Mouse (Mus musculus): Measurements from ENCODE around the gene Mrs2. TPM values are rescaled to one million over a fixed set of nuclear protein-coding genes. Genes with fewer than 3 reads are reported as not detected.
"Not testable (repeated sequence)": the region's sequence is repeated elsewhere in the genome, so short reads cannot be mapped to it uniquely, and the experiment has no call there.

Gene Mrs2
- total RNA-seq, 2 experiments from 2014 or later: 56.0 to 58.4 TPM

DNA sequence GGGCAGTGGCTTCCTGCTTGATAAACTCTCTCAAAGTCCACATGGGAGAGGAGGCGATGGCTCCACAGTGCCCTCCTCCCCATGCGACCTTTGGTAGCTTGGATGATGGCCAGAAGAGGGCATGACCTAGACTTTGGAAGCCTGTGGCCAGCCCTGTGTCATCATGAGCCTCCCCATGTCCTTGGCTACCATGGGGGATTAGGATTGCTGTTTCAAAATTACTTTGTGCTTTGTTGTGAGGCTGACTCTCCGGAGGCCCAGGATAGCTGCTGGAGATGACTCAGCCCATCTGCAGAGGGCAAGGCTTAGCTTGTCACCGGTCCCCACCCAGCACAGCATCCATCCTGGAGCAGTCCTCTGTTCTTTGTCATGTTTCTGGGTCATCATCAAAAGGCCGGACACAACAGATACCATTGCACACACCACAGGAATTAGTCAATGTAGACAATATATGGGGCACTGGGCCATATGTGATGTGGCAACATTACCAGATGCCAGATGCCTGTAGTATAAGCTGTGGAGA, 42.3 kb downstream of the Mrs2 start:
- no peak for DNase-seq

DNA sequence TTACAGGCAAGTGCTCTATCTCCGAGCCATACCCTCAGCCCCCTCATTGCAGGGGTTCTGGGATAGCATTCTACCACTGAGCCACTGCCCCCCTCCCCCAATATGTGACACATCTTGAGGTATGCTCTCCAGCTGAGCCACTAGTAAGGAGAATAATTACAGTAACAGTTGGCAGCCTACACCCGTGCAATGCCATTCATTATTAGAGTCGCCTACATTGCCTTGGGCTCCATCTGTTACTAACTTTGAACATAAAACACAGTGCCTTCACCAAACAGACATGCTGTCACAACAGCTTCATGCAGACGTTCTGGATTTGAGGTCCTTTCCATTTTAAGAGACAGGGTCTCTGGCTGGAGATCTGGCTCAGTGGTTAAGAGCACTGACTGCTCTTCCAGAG, 43.8 kb downstream of the Mrs2 start:
- DNase-seq: no peak

DNA sequence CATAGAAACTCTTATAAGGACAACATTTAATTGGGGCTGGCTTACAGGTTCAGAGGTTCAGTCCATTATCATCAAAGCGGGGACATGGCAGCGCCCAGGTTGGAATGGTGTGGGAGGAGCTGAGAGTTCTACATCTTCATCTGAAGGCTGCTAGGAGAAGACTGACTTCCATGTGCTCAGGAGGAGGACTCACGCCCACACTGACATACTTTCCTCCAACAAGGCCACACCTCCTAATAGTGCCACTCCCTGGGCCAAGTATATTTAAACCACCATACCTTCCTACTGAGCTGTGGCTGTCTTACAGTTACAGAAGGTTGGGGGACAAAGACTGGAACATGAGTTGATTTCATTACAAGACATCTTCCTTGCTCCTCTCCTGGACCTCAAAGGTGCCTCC, 48.4 kb downstream of the Mrs2 start:
- not testable (repeated sequence) for DNase-seq

DNA sequence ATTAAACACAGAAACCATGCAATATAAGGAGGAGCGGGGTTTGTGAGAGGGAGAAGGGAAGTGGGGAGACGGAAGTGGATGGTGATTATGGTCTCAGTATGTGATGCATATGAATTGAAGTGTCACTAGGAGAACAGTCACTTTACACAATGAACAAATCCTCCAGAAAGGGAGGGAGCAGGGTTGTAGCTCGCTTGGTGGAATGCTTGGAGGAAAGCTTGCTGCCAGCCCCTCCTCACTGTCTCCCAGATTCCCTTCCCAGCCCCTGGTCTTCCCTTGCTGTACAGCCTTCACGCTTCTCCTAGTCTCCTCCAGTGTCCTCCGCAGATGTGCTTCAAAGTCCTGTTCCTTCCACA, 54.4 kb downstream of the Mrs2 start:
- DNase-seq: no peak

DNA sequence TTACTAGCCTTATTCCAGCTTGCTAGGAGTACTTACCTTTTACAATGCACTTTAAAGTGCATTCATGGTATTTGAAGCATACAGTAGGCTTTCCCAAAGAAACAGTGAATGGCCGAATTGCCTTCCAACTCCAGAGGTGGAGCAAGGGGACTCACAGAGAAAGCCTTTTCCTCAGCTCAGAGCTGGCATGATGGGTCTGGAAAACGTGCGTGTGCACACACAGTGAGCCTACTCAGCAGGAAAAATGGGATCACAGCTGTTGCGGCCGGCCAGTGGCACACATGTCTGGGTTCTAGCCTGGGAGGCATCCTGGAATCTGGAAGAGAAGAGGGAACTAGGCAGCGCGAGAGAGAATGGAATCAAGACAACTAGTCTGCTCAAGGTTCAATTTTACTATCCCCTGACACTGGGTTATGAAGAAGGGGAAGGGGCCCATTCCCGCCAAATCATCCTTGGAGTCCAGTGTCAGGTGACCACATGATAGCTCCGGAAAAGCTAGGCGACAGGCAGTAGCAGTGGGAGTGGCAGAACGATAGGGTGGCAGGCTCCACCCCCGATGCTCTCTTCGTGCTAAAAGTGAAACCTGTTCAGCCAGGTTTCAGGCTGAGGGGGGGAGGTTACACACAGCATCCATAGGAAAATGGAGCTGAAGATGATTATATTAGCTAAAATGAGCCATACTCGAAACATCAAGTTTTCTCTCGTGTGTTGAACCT, 54.9 kb downstream of the Mrs2 start:
- no peak for DNase-seq

DNA sequence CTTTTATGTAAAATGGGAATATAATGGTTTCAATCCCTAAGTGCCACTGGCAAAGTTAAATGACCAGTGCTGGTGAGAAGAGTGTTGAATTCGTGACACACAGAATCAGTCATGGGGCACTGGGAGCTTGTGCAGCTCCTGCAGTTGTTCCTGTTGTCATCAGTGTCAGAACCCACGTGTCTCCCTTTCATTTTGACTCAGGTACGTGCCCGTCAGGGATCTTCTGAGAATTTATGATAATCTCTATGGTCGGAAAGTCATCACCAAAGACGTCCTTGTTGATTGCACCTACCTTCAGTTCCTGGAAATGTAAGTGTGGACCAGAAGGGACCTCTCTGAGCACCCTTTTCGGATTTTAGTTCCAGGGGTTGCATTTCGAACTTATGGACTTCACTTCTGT, 58.1 kb downstream of the Mrs2 start:
- no peak for DNase-seq

DNA sequence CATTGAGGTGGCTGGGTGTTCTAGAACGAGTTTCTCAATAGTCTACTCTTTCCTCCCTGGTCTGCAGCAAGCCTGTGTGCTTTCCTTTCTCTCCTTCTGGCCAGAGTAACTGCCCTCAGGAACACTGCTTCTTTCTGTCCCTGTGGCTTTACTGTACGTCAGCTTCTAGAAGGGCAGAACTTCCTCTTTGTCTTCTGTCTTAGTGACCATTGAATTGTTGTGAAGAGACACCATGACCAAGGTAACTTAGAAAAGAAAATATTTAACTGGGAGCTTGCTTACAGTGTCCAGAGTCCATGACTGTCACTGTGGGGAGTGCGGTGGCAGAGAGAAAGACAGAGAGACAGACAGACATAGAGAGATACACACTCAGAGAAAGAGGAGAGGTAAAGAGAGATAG, 60.1 kb downstream of the Mrs2 start:
- DNase-seq: no peak

DNA sequence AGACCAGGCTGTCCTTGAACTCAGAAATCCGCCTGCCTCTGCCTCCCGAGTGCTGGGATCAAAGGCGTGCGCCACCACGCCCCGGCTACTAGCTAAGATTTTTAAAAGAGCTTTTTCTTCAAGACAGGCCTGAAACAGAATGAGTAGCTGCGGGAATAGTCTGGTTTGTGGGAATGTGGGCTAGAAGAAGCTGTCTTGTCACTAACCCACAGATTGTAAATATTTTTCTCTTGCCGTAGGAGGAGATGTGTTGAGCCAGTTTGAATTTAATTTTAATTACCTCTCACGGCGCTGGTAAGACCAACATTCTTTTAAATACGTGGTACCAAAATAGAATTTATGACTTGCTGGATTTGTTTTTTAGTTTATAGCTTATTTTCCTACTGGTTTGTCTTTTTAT, 61.5 kb downstream of the Mrs2 start:
- no peak for DNase-seq

DNA sequence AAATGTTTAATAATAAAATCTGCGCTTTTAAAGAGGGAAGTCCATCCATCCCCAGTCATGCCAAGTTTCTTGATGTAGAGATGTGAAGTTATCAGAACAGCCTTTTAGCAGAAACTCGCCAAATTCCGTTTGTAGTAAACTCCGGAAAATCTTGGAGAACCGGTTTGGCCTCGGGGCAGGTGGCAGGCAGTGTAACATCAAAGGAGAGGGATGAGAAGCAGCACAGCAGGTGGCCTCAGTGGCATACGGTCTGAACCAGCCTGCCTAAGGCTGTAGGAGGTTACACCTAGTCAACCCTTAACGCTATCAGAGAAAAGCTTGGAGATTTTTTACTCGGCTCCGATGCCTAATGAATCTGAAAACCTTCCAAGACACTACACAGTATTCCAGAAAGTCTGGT, 64.7 kb downstream of the Mrs2 start:
- no peak for DNase-seq

DNA sequence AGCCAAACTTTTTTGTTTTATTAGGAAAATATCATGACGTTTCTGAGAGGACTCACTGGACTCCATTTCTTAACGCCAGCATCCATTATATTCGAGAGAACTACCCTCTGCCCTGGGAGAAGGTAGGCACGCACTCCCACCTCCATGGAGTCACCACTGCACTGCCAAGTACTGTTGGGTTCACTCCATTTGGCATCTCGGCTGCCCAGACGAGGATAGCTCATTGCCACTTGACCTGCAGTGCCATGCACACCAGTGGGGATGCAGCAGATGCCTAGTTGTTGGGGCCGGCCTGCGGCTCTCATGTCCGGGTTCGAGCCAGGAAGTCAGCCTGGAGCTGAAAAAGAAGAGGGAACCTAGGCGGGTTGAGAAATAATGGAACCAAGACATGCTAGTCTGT, 65.1 kb downstream of the Mrs2 start:
- no peak for DNase-seq

DNA sequence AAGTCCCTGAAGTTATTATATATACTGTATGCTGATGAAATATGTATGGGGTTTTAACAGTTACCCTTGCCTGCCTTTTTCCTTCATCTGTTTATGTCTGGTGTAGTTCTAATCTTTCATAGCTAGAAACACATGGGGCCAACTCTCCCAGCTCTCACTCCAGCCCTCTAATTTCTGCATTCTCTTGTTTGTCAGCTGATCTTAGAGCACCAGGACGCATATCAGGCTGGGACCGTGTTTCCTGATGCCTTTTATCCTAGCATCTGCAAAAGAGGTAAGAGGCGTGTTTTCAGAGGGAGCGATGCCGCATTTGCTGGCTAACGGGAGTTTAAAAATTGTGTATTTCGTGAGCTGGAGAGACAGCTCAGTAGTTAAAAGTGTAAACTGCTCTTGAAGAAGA, 67.5 kb downstream of the Mrs2 start:
- no peak for DNase-seq

DNA sequence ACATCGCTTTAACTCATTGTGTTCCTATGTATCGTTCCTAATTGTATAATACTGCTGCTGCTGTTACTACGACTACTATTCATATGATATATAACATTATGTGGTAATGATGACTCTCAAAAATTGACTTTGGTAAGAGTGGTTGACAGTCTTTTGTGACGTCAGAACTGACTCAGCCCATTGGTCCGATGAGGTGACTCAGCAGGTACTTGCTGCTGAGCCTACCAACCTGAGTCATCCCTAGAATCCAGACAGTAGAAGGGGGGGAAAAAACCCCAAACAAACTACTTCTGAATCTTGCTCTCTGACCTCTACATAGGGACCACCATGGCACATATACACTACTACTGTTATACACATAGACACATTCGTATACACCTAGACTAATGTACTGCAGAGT, 71.3 kb downstream of the Mrs2 start:
- DNase-seq: no peak

DNA sequence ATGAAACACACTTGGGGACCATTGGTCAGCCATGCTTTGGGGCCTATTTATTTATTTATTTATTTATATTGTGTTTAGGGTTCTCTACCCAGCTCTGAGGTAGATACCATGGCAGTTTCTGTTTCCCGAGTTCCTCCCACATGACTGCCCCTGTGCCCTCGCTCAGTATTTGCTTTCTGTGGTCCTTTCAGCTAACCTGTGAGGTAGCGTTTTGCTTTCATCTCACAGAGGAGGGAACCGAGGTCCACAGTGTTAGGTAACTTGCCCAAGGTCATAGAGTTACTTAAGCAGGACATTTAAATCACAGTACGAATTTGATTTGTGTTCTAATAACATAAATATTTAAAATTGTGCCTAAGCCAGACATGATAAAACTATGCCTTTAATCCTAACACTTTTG, 73.0 kb downstream of the Mrs2 start:
- DNase-seq: no peak

DNA sequence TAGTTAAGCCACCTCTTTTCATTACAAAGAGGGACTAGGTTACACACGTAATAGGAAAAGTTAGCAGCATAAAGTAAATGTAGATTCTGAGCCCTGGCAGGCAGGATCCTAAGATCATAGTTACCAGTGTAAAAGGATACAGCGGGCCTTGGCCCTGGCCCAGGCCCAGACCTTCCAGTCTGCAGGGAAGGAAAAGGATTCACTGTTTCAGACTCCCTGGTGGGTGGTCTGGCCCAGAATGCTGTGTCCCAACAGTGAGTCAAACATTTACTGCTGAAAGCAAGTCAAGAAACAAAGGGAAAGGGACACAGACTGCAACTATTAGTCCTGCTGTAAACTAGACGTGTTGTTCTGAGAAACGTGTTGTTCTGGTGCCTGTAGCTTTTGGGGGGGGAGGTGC, 74.6 kb downstream of the Mrs2 start:
- DNase-seq: no peak

DNA sequence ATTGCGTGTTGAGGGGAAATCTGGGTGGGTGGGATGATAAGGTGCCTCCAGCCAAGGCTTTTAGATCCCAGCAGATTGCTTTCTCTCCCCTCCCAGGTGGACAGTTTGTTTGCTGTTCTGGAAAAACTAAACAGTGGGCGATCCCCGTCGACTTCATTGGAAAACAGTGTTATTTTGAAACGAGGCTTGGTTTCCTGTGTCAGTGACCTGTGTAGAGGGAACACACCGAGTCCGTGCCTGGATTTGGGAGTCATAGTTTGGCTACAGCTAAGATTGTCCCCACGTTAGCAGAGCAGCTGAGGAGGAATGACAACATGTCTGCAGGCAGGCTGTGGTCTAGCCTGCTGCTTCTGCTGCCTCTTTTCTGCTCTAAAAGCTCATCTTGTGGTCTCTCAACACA, 76.9 kb downstream of the Mrs2 start:
- no peak for DNase-seq

DNA sequence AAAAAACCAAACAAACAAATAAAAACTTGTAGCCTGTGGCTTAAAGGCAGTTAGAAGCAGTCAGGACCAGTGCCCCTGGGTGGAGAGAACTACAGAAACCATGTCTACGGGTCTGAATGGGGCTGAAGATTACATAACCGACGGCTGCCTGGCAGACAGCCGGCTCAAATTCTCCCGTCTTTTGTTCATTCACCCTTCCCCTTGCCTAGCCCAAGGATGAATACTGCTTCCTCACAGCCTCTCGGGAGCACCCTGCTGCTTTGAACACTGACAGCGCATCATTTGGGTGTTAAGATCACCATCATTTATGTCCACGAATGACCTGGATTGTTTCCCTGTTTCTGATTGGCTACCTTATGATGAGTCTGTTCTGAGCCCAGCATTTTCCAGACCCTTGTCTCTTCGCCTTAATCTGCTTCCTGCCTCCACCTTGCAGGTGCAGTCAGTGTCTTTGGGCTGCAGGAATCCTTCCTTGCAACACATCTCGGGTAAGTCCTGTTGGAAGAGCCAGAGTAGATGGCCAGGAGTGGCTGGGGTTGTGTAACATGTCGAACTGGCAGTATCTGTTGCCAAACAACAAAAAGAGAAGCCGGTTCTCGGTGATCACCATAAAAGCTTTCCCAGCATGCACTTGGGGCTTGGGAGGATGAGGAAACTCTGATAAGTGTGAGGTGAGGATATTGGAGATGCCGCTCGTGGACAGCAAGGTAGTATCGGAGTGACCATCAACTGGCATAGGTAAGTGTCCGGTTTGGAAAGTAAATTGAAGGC, 77.5 kb downstream of the Mrs2 start, which contains the start of gene Gpld1:
TSS of gene Gpld1 (plus strand) at position 641 of the 771 bp plus-strand sequence.
- no peak for DNase-seq

DNA sequence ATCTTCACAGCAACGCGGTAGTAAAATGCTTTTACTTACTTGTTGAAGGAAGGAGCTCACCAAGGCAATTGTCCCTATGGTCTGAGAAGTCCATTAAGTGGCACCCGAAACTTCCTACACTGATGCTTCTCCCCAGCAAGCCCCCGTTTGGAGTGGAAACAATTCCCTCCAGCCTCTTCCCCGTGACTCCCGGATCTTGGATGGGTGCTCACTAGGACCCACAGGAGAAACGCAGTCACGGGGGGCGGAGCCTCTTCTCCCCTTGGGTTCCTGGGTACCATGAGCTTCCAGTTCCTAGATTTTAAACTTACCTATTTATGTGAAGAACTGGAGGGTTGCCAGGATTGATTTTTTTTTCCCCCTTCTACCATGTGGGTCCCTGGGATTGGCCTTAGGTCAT, 80.7 kb downstream of the Mrs2 start:
- DNase-seq: no peak

DNA sequence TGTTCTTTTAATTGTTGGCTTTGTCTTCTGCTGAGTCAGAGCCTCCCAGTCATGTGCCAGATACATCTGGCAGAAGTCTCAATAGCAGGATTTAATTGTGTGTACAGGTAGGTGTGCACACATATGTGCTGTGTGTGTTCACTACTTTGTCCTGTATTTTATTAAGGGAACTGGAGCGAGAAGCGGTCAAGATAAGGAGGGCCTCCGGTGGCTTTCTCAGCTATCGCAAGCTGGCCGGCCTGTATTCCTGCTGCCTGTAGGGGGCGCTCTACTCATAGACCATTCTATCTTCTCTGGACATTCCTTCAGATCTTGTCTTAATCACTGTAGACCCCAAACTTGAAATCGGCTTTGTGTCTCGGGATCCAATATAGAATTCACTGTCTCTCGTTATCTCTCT, 81.5 kb downstream of the Mrs2 start:
- DNase-seq: peak; percentile 80

DNA sequence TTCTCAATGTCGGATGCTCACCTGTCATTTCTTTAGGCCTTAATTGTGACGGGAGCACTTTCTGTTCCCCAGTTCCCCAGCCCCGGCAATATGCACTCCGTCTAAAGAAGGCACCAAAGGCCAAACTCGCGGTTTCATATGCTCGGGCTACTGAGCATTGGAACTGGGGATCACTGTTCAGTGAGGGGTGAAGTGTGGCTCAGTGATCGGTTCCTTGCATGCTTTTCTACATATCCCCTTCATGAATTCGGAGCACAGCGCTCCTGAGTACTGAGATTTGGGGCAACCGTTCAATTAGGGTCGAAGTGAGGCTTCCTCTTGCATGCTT, 82.4 kb downstream of the Mrs2 start:
- DNase-seq: no peak

Other genes starting within 250 kb of the Mrs2 start
- gene BC005537, start 218.7 kb downstream of the Mrs2 start, total RNA-seq (2021): 100 to 1,000 TPM; 156 to 166 TPM
- gene Acot13, start 188.8 kb downstream of the Mrs2 start, total RNA-seq (2021): 100 to 1,000 TPM; 233 to 245 TPM
- 10 to 100 TPM; 16.9 to 21.0 TPM for gene Tdp2, start 188.7 kb downstream of the Mrs2 start, total RNA-seq (2021)
- under 1 TPM in 1 of 2 experiments, not detected in 1; 0.05 TPM for gene D130043K22Rik, start 175.2 kb downstream of the Mrs2 start, total RNA-seq (2021)
- 10 to 100 TPM; 22.8 to 24.5 TPM for gene Aldh5a1, start 82.7 kb downstream of the Mrs2 start, total RNA-seq (2021)
- under 1 TPM; 0.52 to 0.55 TPM for gene Gpld1, start 77.2 kb downstream of the Mrs2 start, total RNA-seq (2021)
- under 1 TPM; 0.05 to 0.11 TPM for gene Dcdc2a, start 35.6 kb upstream of the Mrs2 start, total RNA-seq (2021)